Mouse (Mus musculus) CH12.LX (cell line): Measurements from ENCODE around the gene Gm13278. TPM values are rescaled to one million over a fixed set of nuclear protein-coding genes. Genes with fewer than 3 reads are reported as not detected.
"Not testable (repeated sequence)": the region's sequence is repeated elsewhere in the genome, so short reads cannot be mapped to it uniquely, and the experiment has no call there.

Experiments used
- DNase-seq: peaks from one replicate; pipeline ENCODE4 v3.0.0-alpha.2; 2013; ENCODE audit errors: extremely low read depth
- H3K27ac ChIP-seq: 2 replicates; pipeline ENCODE4 v1.5.1; 2012; ENCODE audit warnings: low read depth, mild to moderate bottlenecking, control low read depth, moderate library complexity; ENCODE audit not compliant: insufficient read depth
- H3K27me3 ChIP-seq: replicated peaks from 2 replicates; pipeline ENCODE3; 2012; ENCODE audit warnings: inconsistent platforms
- H3K36me3 ChIP-seq, 2 experiments: replicated peaks in 1 of 2; 2 replicates each; pipeline versions ENCODE3 to v1.6.1; 2012; ENCODE audit warnings: inconsistent platforms in 1 of 2, low read length in 1 of 2, mild to moderate bottlenecking in 1 of 2, mixed read lengths in 1 of 2, moderate library complexity in 1 of 2; ENCODE audit not compliant: control insufficient read depth in 1 of 2, insufficient read depth in 1 of 2
- H3K4me1 ChIP-seq, 2 experiments: 2 replicates each; pipeline ENCODE4 v1.6.1; 2012; ENCODE audit warnings: inconsistent platforms in 1 of 2, moderate library complexity in 1 of 2; ENCODE audit not compliant: insufficient read depth in 2 of 2, control insufficient read depth in 1 of 2
- H3K4me2 ChIP-seq: 2 replicates; pipeline ENCODE4 v1.6.1; 2012; ENCODE audit warnings: low read depth, mild to moderate bottlenecking, control low read depth; ENCODE audit not compliant: poor library complexity, insufficient read depth, severe bottlenecking
- H3K4me3 ChIP-seq, 3 experiments: fragments of 150-350 bp in 1 of 3; sonication (generic) in 1 of 3; replicated peaks in 1 of 3; 2 replicates each; pipeline versions ENCODE3 to v1.5.1; 2011 to 2012; ENCODE audit warnings: low read depth in 2 of 3, low read length in 2 of 3, mild to moderate bottlenecking in 2 of 3, moderate library complexity in 2 of 3, control low read depth in 1 of 3, improper control_type of control experiment in 1 of 3, inconsistent platforms in 1 of 3, mixed read lengths in 1 of 3; ENCODE audit not compliant: poor library complexity in 1 of 3
- H3K79me2 ChIP-seq: replicated peaks from 2 replicates; pipeline ENCODE4 v1.6.1; 2012; ENCODE audit warnings: mild to moderate bottlenecking, moderate library complexity; ENCODE audit not compliant: control insufficient read depth, poor library complexity, insufficient read depth, severe bottlenecking; ENCODE audit errors: extremely low read depth
- H3K9ac ChIP-seq: 2 replicates; pipeline ENCODE4 v1.6.1; 2012; ENCODE audit warnings: low read depth, mild to moderate bottlenecking, control low read depth, moderate library complexity; ENCODE audit not compliant: insufficient read depth
- H3K9me3 ChIP-seq: replicated peaks from 2 replicates; pipeline ENCODE3; 2012; ENCODE audit warnings: low read length, inconsistent platforms, mixed read lengths
- CTCF ChIP-seq, 2 experiments: IDR thresholded peaks in 1 of 2; conservative IDR thresholded peaks in 1 of 2; 2 replicates each; pipeline ENCODE4 v1.5.1; 2011 to 2012; ENCODE audit warnings: low read depth in 2 of 2, low read length in 2 of 2, improper control_type of control experiment in 1 of 2, inconsistent platforms in 1 of 2, mild to moderate bottlenecking in 1 of 2, moderate library complexity in 1 of 2
- NRF1 ChIP-seq: IDR thresholded peaks from 2 replicates; pipeline ENCODE4 v1.6.1; 2014; ENCODE audit warnings: low read depth, mild to moderate bottlenecking, inconsistent platforms, low read length, improper control_type of control experiment, moderate library complexity
- dilution Hi-C: fragments of 300-500 bp; cut with MboI; formaldehyde crosslinking; loops from 2 replicates; pipeline ENCODE4 v1.14.3; 2020; ENCODE audit warnings: low sequenced_read_pairs; ENCODE audit not compliant: extremely low pct_unique_long_range_greater_than_20kb, extremely low pct_ligation_motif_present
- in situ Hi-C: fragments of 300-500 bp; cut with MboI; formaldehyde crosslinking; loops from 3 replicates; pipeline ENCODE4 v1.14.3; 2019; ENCODE audit warnings: low sequenced_read_pairs, low pct_ligation_motif_present, low pct_unique_long_range_greater_than_20kb, mixed read lengths
- polyA plus RNA-seq: library from polyadenylated mRNA; unstranded; fragments of >175 nt; gene quantifications from 2 replicates; pipeline ENCODE4 v1.2.1, GENCODE M21; 2012; ENCODE audit warnings: low read depth; ENCODE audit not compliant: insufficient read length
- total RNA-seq, 2 experiments: library from RNA; depleted of rRNA; stranded (reverse); fragments of 300-350 nt in 1 of 2; fragments of >200 nt in 1 of 2; gene quantifications; 2 replicates each; pipeline ENCODE4 v1.2.3; 2012 to 2014

Gm13278 gene
- total and polyA plus RNA-seq, 3 experiments: not detected

GRCm38 (mm10) chr4:88763384-88764018 lies 27.8 kb upstream of the Gm13278 start:
- H3K27me3 ChIP-seq, in situ Hi-C loops, H3K9ac ChIP-seq, H3K27ac ChIP-seq, H3K36me3 ChIP-seq, H3K4me1 ChIP-seq, dilution Hi-C loops, H3K79me2 ChIP-seq, H3K9me3 ChIP-seq: not testable (repeated sequence)
- Histone ChIP-seq H3K4me2 (0 out of 2 replicates have a peak overlapping the region, but pooled peaks have one; percentile 0), H3K4me3 (peak overlapping the region in 1 of 3 experiments; percentile 58)
- peak; percentile 37 for DNase-seq
- peak in 1 of 2 experiments; percentile 37; a peak in 2 of 4 replicates for TF ChIP-seq CTCF (conservative IDR thresholded peaks at IDR 0.05 in 1 of 2, IDR thresholded peaks at IDR 0.05 in 1 of 2; ENCODE audit: low read depth in 2 of 2, low read length in 2 of 2)
- TF ChIP-seq NRF1: peak; percentile 17; the same call in 1 of the 2 replicates

GRCm38 (mm10) chr4:88773534-88773933 lies 17.8 kb upstream of the Gm13278 start, which contains the start of gene Gm13290:
Gm13290 (plus strand) TSS chr4:88773834.
- dilution Hi-C loops, H3K27ac ChIP-seq, H3K4me3 ChIP-seq, H3K9ac ChIP-seq, H3K9me3 ChIP-seq, H3K4me1 ChIP-seq, H3K27me3 ChIP-seq, in situ Hi-C loops, H3K36me3 ChIP-seq, H3K79me2 ChIP-seq, DNase-seq: not testable (repeated sequence)
- H3K4me2 ChIP-seq: 0 out of 2 replicates have a peak within 1 kb of the TSS, but pooled peaks have one; percentile 24

DNA sequence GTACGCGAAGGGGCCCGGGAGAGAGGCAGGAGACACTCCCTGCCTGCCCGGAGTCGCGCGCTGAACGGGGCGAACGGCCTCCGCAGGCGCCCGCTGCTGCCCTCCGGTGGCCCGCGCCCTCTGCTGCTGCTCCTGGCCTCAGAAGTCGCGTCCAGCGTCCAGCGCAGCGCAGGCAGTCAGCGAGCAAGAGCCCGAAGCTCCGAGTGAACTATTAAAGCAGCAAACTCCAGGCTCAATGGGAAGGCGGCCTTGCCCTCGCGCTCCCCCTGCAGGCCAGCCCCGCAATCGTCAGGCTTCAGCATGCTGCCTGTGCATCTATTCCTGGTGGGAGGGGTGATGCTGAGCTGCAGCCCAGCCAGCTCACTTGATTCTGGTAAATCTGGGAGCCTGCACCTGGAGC lies 14.7 kb upstream of the Gm13278 start, which contains the start of gene Gm13289:
TSS of gene Gm13289 (plus strand) at position 301 of the 400 bp plus-strand sequence.
- H3K4me3 ChIP-seq, H3K4me1 ChIP-seq, H3K4me2 ChIP-seq, H3K27ac ChIP-seq, H3K9ac ChIP-seq, H3K27me3 ChIP-seq, DNase-seq, in situ Hi-C loops, H3K9me3 ChIP-seq, dilution Hi-C loops, H3K36me3 ChIP-seq, H3K79me2 ChIP-seq: not testable (repeated sequence)

GRCm38 (mm10) chr4:88779550-88779949 lies 11.8 kb upstream of the Gm13278 start, which contains the start of gene Gm13272:
Gm13272 (plus strand) TSS chr4:88779850.
- DNase-seq, H3K4me3 ChIP-seq, H3K9ac ChIP-seq, H3K4me1 ChIP-seq, in situ Hi-C loops, H3K9me3 ChIP-seq, dilution Hi-C loops, H3K79me2 ChIP-seq, H3K27me3 ChIP-seq, H3K36me3 ChIP-seq, H3K27ac ChIP-seq, H3K4me2 ChIP-seq: not testable (repeated sequence)

DNA sequence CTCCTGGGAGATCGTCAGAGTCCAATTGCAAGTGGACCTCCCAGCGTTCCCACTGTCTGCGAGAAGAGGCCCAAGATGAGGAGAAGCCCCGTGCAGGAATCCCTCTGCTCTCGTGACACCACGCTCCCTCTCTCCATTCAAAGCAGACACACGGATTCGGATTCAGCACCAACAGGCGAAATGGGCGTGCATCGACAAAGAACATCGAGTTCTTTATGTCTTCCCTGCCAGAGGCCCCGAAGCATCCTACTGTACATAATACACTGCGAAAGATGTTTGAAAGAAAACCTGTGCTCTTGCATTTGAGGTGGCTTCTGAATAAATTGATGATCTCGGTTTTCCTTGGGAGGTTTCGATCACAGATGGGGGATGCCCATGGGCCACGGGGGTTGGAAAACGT lies 11.0 kb upstream of the Gm13278 start:
- H3K27ac ChIP-seq, H3K4me2 ChIP-seq, H3K4me3 ChIP-seq, dilution Hi-C loops, H3K79me2 ChIP-seq, H3K9me3 ChIP-seq, DNase-seq, in situ Hi-C loops, H3K36me3 ChIP-seq, H3K4me1 ChIP-seq, H3K9ac ChIP-seq, H3K27me3 ChIP-seq: not testable (repeated sequence)

DNA sequence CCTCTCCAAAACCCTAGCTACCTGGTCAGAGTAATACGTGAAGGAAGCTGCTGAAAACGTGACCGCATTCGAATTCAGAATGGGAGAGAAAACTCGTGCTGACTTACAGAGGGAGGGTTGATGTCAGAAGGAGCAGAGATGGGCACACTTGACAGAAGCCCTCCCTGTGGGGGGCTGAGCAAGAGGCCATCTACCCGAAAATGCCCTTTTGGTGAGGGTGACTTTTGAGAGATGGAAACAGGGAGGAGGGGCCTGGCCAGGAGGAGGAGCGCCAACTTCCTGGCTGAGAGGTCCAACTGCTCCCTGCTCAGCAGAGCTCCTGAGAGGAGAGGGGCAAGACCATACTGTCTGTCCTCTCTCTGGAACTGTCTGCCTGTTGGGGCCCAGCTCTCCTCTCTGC lies 9.5 kb upstream of the Gm13278 start, which contains the start of gene Ifnz:
TSS of gene Ifnz (plus strand) at position 301 of the 400 bp plus-strand sequence.
- H3K79me2 ChIP-seq, H3K9me3 ChIP-seq, in situ Hi-C loops, H3K9ac ChIP-seq, H3K36me3 ChIP-seq, dilution Hi-C loops, H3K4me1 ChIP-seq, H3K4me2 ChIP-seq, H3K27ac ChIP-seq, DNase-seq, H3K27me3 ChIP-seq: not testable (repeated sequence)
- H3K4me3 ChIP-seq: peak within 1 kb of the TSS in 1 of 3 experiments; percentile 60
